Mouse (Mus musculus) stomach, postnatal 0 days (tissue): ENCODE measurements around the gene Mon2.

Experiments used
- CTCF ChIP-seq: IDR thresholded peaks from 2 replicates; pipeline ENCODE4 v1.5.1; 2016; ENCODE audit warnings: antibody characterized with exemption, low read depth, mild to moderate bottlenecking, moderate library complexity
- EP300 ChIP-seq: optimal IDR thresholded peaks from 2 replicates; pipeline ENCODE3; 2016; ENCODE audit warnings: antibody characterized with exemption

DNA sequence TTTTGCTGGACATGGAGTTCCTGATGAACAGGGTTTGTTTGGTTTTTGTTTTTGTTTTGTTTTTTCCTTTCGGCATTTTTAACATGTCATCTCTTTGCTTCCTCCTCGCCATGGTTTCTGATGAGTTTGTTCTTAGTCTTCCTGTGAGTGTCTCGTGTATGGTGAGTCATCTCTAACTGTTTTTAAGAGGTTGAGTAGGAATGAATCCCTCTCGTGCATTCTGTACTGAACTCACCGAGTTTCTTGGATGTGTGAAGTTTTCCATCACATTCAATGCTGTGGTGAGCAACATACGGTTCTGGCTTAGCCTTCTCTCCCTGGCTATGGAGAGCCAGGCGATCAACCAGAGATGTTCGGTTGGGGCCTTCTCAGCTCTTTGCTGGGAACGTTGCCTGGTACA lies 122.7 kb downstream of the Mon2 start:
- TF ChIP-seq CTCF (no peak), EP300 (no peak)
